Mouse (Mus musculus) ES-Bruce4 (cell line): Measurements from ENCODE around the gene Sh3glb1. TPM values are rescaled to one million over a fixed set of nuclear protein-coding genes. Genes with fewer than 3 reads are reported as not detected.

Experiments used
- H3K27ac ChIP-seq: 2 replicates; pipeline ENCODE4 v1.5.1; 2012; ENCODE audit warnings: low read length, inconsistent platforms; ENCODE audit not compliant: insufficient read depth
- H3K27me3 ChIP-seq: 2 replicates; pipeline ENCODE4 v1.6.1; 2012; ENCODE audit warnings: mild to moderate bottlenecking, low read length, inconsistent platforms; ENCODE audit not compliant: control insufficient read depth, poor library complexity, insufficient read depth, severe bottlenecking
- H3K36me3 ChIP-seq: 2 replicates; pipeline ENCODE4 v1.6.1; 2012; ENCODE audit warnings: inconsistent platforms, mild to moderate bottlenecking, low read length, moderate library complexity; ENCODE audit not compliant: control insufficient read depth, poor library complexity, insufficient read depth, severe bottlenecking
- H3K4me1 ChIP-seq: one replicate; pipeline ENCODE4 v1.8.1; 2011; ENCODE audit warnings: low read length; ENCODE audit not compliant: control insufficient read depth, insufficient read depth
- H3K4me3 ChIP-seq: 2 replicates; pipeline ENCODE4 v1.5.1; 2011; ENCODE audit warnings: low read depth, mild to moderate bottlenecking, low read length
- H3K9ac ChIP-seq: 2 replicates; pipeline ENCODE4 v1.6.1; 2012; ENCODE audit warnings: low read depth, mild to moderate bottlenecking, inconsistent platforms; ENCODE audit not compliant: poor library complexity, severe bottlenecking
- H3K9me3 ChIP-seq: replicated peaks from 2 replicates; pipeline ENCODE4 v1.6.1; 2012; ENCODE audit warnings: mild to moderate bottlenecking, low read length, inconsistent platforms; ENCODE audit not compliant: control insufficient read depth, poor library complexity, insufficient read depth, severe bottlenecking
- CTCF ChIP-seq: IDR thresholded peaks from one replicate; pipeline ENCODE4 v1.8.1; 2011; ENCODE audit warnings: low read depth, low read length
- EP300 ChIP-seq: IDR thresholded peaks from 2 replicates; pipeline ENCODE4 v1.6.1; 2011; ENCODE audit warnings: low read depth, low read length; ENCODE audit not compliant: insufficient read depth
- POLR2A ChIP-seq: IDR thresholded peaks from one replicate; pipeline ENCODE4 v1.8.1; 2011; ENCODE audit warnings: low read length; ENCODE audit not compliant: insufficient read depth
- polyA plus RNA-seq: library from polyadenylated mRNA; stranded (reverse); fragments of >200 nt; gene quantifications from 2 replicates; pipeline ENCODE4 v1.2.4, GENCODE M21; 2011; ENCODE audit warnings: low read depth; ENCODE audit not compliant: missing spikeins, insufficient read depth, insufficient read length

Sh3glb1 gene
- polyA plus RNA-seq, 1 experiment: 115 TPM

- H3K9ac ChIP-seq: no peak overlapping the region
- no peak overlapping the region for H3K4me3 ChIP-seq
- TF ChIP-seq EP300 (no peak), CTCF (no peak), POLR2A (no peak)
- H3K4me1 ChIP-seq: no peaks in the 10 kb centered on the region
- no peaks in the 10 kb centered on the region for H3K9me3 ChIP-seq
- H3K36me3 ChIP-seq: no peaks in the 10 kb centered on the region
- no peak overlapping the region for H3K27ac ChIP-seq
- H3K27me3 ChIP-seq: no peaks in the 10 kb centered on the region
Observed at GRCm38 (mm10) chr3:144681542-144681941, 38.6 kb downstream of the Sh3glb1 start.

GRCm38 (mm10) chr3:144679701-144680159, 40.4 kb downstream of the Sh3glb1 start:
- H3K9me3 ChIP-seq: no peaks in the 10 kb centered on the region
- no peaks in the 10 kb centered on the region for H3K27me3 ChIP-seq
- H3K4me3 ChIP-seq: no peak overlapping the region
- no peaks in the 10 kb centered on the region for H3K36me3 ChIP-seq
- no peak overlapping the region for H3K27ac ChIP-seq
- no peak overlapping the region for H3K9ac ChIP-seq
- no peaks in the 10 kb centered on the region for H3K4me1 ChIP-seq
- TF ChIP-seq EP300 (no peak), POLR2A (no peak), CTCF (no peak)

GRCm38 (mm10) chr3:144679137-144679536, 41.0 kb downstream of the Sh3glb1 start:
- no peak for TF ChIP-seq EP300
- H3K9ac ChIP-seq: no peak overlapping the region
- no peaks in the 10 kb centered on the region for H3K4me1 ChIP-seq
- H3K4me3 ChIP-seq: no peak overlapping the region
- no peaks in the 10 kb centered on the region for H3K27me3 ChIP-seq
- H3K27ac ChIP-seq: no peak overlapping the region
- no peaks in the 10 kb centered on the region for H3K9me3 ChIP-seq
- H3K36me3 ChIP-seq: no peaks in the 10 kb centered on the region

- Histone ChIP-seq H3K27ac (no peak overlapping the region), H3K9ac (no peak overlapping the region), H3K36me3 (no peaks in the 10 kb centered on the region), H3K27me3 (no peaks in the 10 kb centered on the region), H3K4me3 (no peak overlapping the region), H3K9me3 (no peaks in the 10 kb centered on the region), H3K4me1 (no peaks in the 10 kb centered on the region)
- TF ChIP-seq EP300: no peak
- no peak for TF ChIP-seq CTCF
- TF ChIP-seq POLR2A: no peak
Observed at GRCm38 (mm10) chr3:144677751-144678150, 42.4 kb downstream of the Sh3glb1 start.

GRCm38 (mm10) chr3:144676249-144676648, 43.9 kb downstream of the Sh3glb1 start:
- TF ChIP-seq EP300: no peak
- TF ChIP-seq POLR2A: no peak
- no peak for TF ChIP-seq CTCF
- H3K9ac ChIP-seq: no peak overlapping the region
- no peaks in the 10 kb centered on the region for H3K27me3 ChIP-seq
- H3K36me3 ChIP-seq: no peaks in the 10 kb centered on the region
- no peak overlapping the region for H3K4me3 ChIP-seq
- no peak overlapping the region for H3K27ac ChIP-seq
- no peaks in the 10 kb centered on the region for H3K9me3 ChIP-seq
- no peaks in the 10 kb centered on the region for H3K4me1 ChIP-seq

GRCm38 (mm10) chr3:144672016-144672415, 48.1 kb downstream of the Sh3glb1 start:
- Histone ChIP-seq H3K27me3 (no peaks in the 10 kb centered on the region), H3K4me3 (no peak overlapping the region), H3K27ac (no peak overlapping the region), H3K36me3 (no peaks in the 10 kb centered on the region), H3K4me1 (no peaks in the 10 kb centered on the region), H3K9ac (no peak overlapping the region), H3K9me3 (no peaks in the 10 kb centered on the region)
- TF ChIP-seq EP300 (no peak), POLR2A (no peak), CTCF (no peak)
